Mouse (Mus musculus) small intestine, adult 2 months (tissue): ENCODE measurements at regions not wholly inside any gene's neighbourhood (a gene's known extent, or its start where the extent isn't known, plus 50 kb on each side); places are given as distances from the start of the nearest gene placed in this dataset.

Source experiments
- H3K27ac ChIP-seq: fragments of 200-500 bp; 2 replicates; pipeline ENCODE4 v1.5.1; 2012; ENCODE audit warnings: low read depth, low read length, control low read depth, inconsistent platforms; ENCODE audit not compliant: insufficient read depth
- H3K27me3 ChIP-seq: fragments of 200-500 bp; 2 replicates; pipeline ENCODE4 v1.6.1; 2012; ENCODE audit warnings: mild to moderate bottlenecking, moderate library complexity, low read length, inconsistent platforms; ENCODE audit not compliant: control insufficient read depth, insufficient read depth
- H3K36me3 ChIP-seq: fragments of 200-500 bp; 2 replicates; pipeline ENCODE4 v1.6.1; 2012; ENCODE audit warnings: mild to moderate bottlenecking, low read length, control low read depth, inconsistent platforms; ENCODE audit not compliant: control insufficient read depth, insufficient read depth
- H3K4me1 ChIP-seq: fragments of 200-500 bp; 2 replicates; pipeline ENCODE4 v1.6.1; 2012; ENCODE audit warnings: low read length, inconsistent platforms, mixed read lengths; ENCODE audit not compliant: control insufficient read depth, insufficient read depth, insufficient read length
- H3K4me3 ChIP-seq: fragments of 200-500 bp; 2 replicates; pipeline ENCODE4 v1.5.1; 2012; ENCODE audit warnings: low read depth, mild to moderate bottlenecking, control low read depth, inconsistent platforms, low read length, moderate library complexity
- CTCF ChIP-seq: fragments of 200-500 bp; IDR thresholded peaks from 2 replicates; pipeline ENCODE4 v1.5.1; 2012; ENCODE audit warnings: low read depth, mild to moderate bottlenecking, control low read depth, inconsistent platforms, low read length, moderate library complexity, mixed read lengths; ENCODE audit not compliant: insufficient replicate concordance, insufficient read length; ENCODE audit errors: extremely low read depth
- POLR2A ChIP-seq: fragments of 200-500 bp; IDR thresholded peaks from 2 replicates; pipeline ENCODE4 v1.6.1; 2012; ENCODE audit warnings: low read depth, mild to moderate bottlenecking, control low read depth, inconsistent platforms, low read length, moderate library complexity
- WGBS: fragments of 180-500 bp; shearing (Covaris S2); methylation state at CpG from one replicate; pipeline ENCODE4 v1.1.7; 2018; 5-methylcytosine and 5-hydroxymethylcytosine counted together

- no peaks in the 10 kb centered on the region for H3K36me3 ChIP-seq
- H3K4me3 ChIP-seq = no peak overlapping the region
- H3K4me1 ChIP-seq = peaks cover 7% of the 10 kb centered on the region; the same call in 1 of the 2 replicates
- WGBS = 85% methylated on average over 4 of the region's 4 CpGs
- H3K27me3 ChIP-seq = no peaks in the 10 kb centered on the region
- no peak overlapping the region for H3K27ac ChIP-seq
- no peak for TF ChIP-seq POLR2A
- no peak for TF ChIP-seq CTCF
Observed at GRCm38 (mm10) chr15:37127170-37127569, 119.6 kb upstream of the Zfp706 start.

- no peak overlapping the region for H3K4me3 ChIP-seq
- no peak overlapping the region for H3K27ac ChIP-seq
- no peak for TF ChIP-seq POLR2A
- no peak for TF ChIP-seq CTCF
- WGBS = 89% methylated on average over 4 of the region's 4 CpGs
- no peaks in the 10 kb centered on the region for H3K36me3 ChIP-seq
- no peaks in the 10 kb centered on the region for H3K27me3 ChIP-seq
- peaks cover 7% of the 10 kb centered on the region; the same call in 1 of the 2 replicates for H3K4me1 ChIP-seq
Observed at GRCm38 (mm10) chr15:37125823-37126222, 118.2 kb upstream of the Zfp706 start.

GRCm38 (mm10) chr15:37124951-37125350, 117.4 kb upstream of the Zfp706 start:
- WGBS = 87% methylated on average over 2 of the region's 2 CpGs
- TF ChIP-seq POLR2A = no peak
- no peak for TF ChIP-seq CTCF

GRCm38 (mm10) chr15:37124299-37124698, 116.7 kb upstream of the Zfp706 start:
- peaks cover 7% of the 10 kb centered on the region; the same call in 1 of the 2 replicates for H3K4me1 ChIP-seq
- H3K36me3 ChIP-seq = no peaks in the 10 kb centered on the region
- 34% methylated on average over 7 of the region's 7 CpGs for WGBS
- no peak for TF ChIP-seq CTCF
- no peak overlapping the region for H3K27ac ChIP-seq
- no peak overlapping the region for H3K4me3 ChIP-seq
- no peaks in the 10 kb centered on the region for H3K27me3 ChIP-seq

More at GRCm38 (mm10) chr15:37124951-37125350, 117.4 kb upstream of the Zfp706 start:
- no peaks in the 10 kb centered on the region for H3K36me3 ChIP-seq
- no peak overlapping the region for H3K27ac ChIP-seq
- no peak overlapping the region for H3K4me3 ChIP-seq
- no peaks in the 10 kb centered on the region for H3K27me3 ChIP-seq
- peaks cover 7% of the 10 kb centered on the region; the same call in 1 of the 2 replicates for H3K4me1 ChIP-seq

- peak; percentile 98; the same call in 1 of the 2 replicates for TF ChIP-seq CTCF
- no peak for TF ChIP-seq POLR2A
- 10% methylated on average over 6 of the region's 6 CpGs for WGBS
- Histone ChIP-seq H3K27me3 (no peaks in the 10 kb centered on the region), H3K27ac (no peak overlapping the region), H3K4me3 (no peak overlapping the region), H3K4me1 (peaks cover 7% of the 10 kb centered on the region; the same call in 1 of the 2 replicates), H3K36me3 (no peaks in the 10 kb centered on the region)
Observed at GRCm38 (mm10) chr15:37120381-37120780, 112.8 kb upstream of the Zfp706 start.

GRCm38 (mm10) chr15:37114119-37114518, 106.5 kb upstream of the Zfp706 start:
- H3K4me1 ChIP-seq = no peaks in the 10 kb centered on the region
- TF ChIP-seq CTCF (peak; percentile 82; the same call in 1 of the 2 replicates), POLR2A (no peak)
- H3K27ac ChIP-seq = no peak overlapping the region
- H3K27me3 ChIP-seq = no peaks in the 10 kb centered on the region
- H3K36me3 ChIP-seq = no peaks in the 10 kb centered on the region
- no peak overlapping the region for H3K4me3 ChIP-seq
- 13% methylated on average over 8 of the region's 8 CpGs for WGBS

GRCm38 (mm10) chr15:37110462-37110861, 102.9 kb upstream of the Zfp706 start:
- Histone ChIP-seq H3K36me3 (no peaks in the 10 kb centered on the region), H3K4me1 (no peaks in the 10 kb centered on the region), H3K27ac (no peak overlapping the region), H3K27me3 (no peaks in the 10 kb centered on the region), H3K4me3 (no peak overlapping the region)
- TF ChIP-seq CTCF = no peak
- TF ChIP-seq POLR2A = no peak
- WGBS = 91% methylated on average over 14 of the region's 14 CpGs
